Mouse (Mus musculus): ENCODE results near the gene Tspan5.

DNA sequence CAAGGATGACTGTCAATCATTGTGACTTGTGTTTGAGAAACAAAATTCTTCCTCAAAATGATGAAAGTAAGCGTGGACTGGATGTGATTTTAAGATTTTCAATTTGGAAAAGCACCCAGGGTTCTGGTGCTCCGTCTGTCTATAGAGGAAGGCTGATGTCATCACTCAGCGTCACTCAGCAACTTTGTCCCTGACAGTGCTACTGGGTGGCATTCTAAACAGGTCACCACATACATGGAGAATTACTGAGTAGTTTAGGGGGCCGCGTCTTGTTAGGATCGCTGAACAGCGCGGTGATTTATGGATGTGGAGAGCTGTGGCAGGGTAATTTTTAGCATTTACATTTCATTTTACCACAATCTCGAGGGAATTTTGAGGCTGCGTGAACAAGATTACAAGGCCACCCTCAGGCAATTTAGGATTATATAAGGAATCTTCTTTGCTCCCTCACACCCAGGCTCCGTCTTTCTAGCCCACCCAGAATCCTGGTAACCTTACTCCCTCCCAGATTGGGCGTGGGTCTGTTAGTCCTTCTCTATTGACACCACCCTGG lies 26.6 kb downstream of the Tspan5 start:
- TF ChIP-seq CTCF (IDR thresholded peaks at IDR 0.05; ENCODE audit: extremely low read depth, insufficient read length, insufficient replicate concordance, low read depth, low read length), result no peak
- TF ChIP-seq POLR2A (IDR thresholded peaks at IDR 0.05; ENCODE audit: low read depth, low read length), result no peak
